Mouse (Mus musculus) embryonic facial prominence, embryonic 15.5 days (tissue): ENCODE data around the gene Tnfaip2. TPM values are rescaled to one million over a fixed set of nuclear protein-coding genes. Genes with fewer than 3 reads are reported as not detected.

Source experiments
- ATAC-seq: fragments of 200-750 bp; cut with Nextera tagmentation; 2 replicates; pipeline ENCODE4 v1.8.0; 2017; ENCODE audit warnings: low read depth, moderate TSS enrichment; ENCODE audit not compliant: insufficient number of reproducible peaks, low FRiP score, low TSS enrichment
- H3K27ac ChIP-seq: fragments of 300-500 bp; sonication (generic); replicated peaks from 2 replicates; pipeline ENCODE4 v1.5.1; 2015; ENCODE audit warnings: mild to moderate bottlenecking, inconsistent platforms
- H3K27me3 ChIP-seq: fragments of 300-500 bp; sonication (generic); 2 replicates; pipeline ENCODE4 v1.6.1; 2015; ENCODE audit warnings: inconsistent platforms
- H3K36me3 ChIP-seq: fragments of 300-500 bp; sonication (generic); 2 replicates; pipeline ENCODE4 v1.6.1; 2015; ENCODE audit warnings: mild to moderate bottlenecking, inconsistent platforms
- H3K4me1 ChIP-seq: fragments of 300-500 bp; sonication (generic); 2 replicates; pipeline ENCODE4 v1.6.1; 2015; ENCODE audit warnings: inconsistent platforms
- H3K4me2 ChIP-seq: fragments of 300-500 bp; sonication (generic); replicated peaks from 2 replicates; pipeline ENCODE4 v1.6.1; 2015; ENCODE audit warnings: mild to moderate bottlenecking, inconsistent platforms
- H3K4me3 ChIP-seq: fragments of 300-500 bp; sonication (generic); replicated peaks from 2 replicates; pipeline ENCODE4 v1.5.1; 2015; ENCODE audit warnings: mild to moderate bottlenecking, inconsistent platforms
- H3K9ac ChIP-seq: fragments of 300-500 bp; sonication (generic); 2 replicates; pipeline ENCODE4 v1.6.1; 2015; ENCODE audit warnings: inconsistent platforms
- H3K9me3 ChIP-seq: fragments of 300-500 bp; sonication (generic); replicated peaks from 2 replicates; pipeline ENCODE4 v1.6.1; 2016; ENCODE audit warnings: inconsistent platforms
- WGBS: fragments of 180-500 bp; shearing (Covaris S2); methylation state at CpG from one replicate; pipeline ENCODE4 v1.1.7; 2015; 5-methylcytosine and 5-hydroxymethylcytosine counted together
- polyA plus RNA-seq: library from polyadenylated mRNA; unstranded; fragments of >200 nt; fragmentation: Nextera tagmentation; extraction: Ambion mirVana; gene quantifications from 2 replicates; pipeline ENCODE4 v1.2.1, GENCODE M21; 2015

The Tnfaip2 gene
- polyA plus RNA-seq, 1 experiment from 2014 or later = 17.6 TPM

- no peak overlapping the region for H3K4me3 ChIP-seq
- peaks cover 58% of the 10 kb centered on the region for H3K4me1 ChIP-seq
- H3K9me3 ChIP-seq = no peaks in the 10 kb centered on the region
- H3K9ac ChIP-seq = no peak overlapping the region
- H3K36me3 ChIP-seq = no peaks in the 10 kb centered on the region
- 0 out of 2 replicates have a peak overlapping the region, but pooled peaks have one; percentile 11 for H3K27ac ChIP-seq
- H3K27me3 ChIP-seq = peaks cover 93% of the 10 kb centered on the region
- 27% methylated on average over 9 of the region's 9 CpGs for WGBS
- ATAC-seq = no peak
- no peak overlapping the region for H3K4me2 ChIP-seq
These were observed 5.1 kb downstream of the Tnfaip2 start for GRCm38 (mm10) chr12:111447350-111447749.

DNA sequence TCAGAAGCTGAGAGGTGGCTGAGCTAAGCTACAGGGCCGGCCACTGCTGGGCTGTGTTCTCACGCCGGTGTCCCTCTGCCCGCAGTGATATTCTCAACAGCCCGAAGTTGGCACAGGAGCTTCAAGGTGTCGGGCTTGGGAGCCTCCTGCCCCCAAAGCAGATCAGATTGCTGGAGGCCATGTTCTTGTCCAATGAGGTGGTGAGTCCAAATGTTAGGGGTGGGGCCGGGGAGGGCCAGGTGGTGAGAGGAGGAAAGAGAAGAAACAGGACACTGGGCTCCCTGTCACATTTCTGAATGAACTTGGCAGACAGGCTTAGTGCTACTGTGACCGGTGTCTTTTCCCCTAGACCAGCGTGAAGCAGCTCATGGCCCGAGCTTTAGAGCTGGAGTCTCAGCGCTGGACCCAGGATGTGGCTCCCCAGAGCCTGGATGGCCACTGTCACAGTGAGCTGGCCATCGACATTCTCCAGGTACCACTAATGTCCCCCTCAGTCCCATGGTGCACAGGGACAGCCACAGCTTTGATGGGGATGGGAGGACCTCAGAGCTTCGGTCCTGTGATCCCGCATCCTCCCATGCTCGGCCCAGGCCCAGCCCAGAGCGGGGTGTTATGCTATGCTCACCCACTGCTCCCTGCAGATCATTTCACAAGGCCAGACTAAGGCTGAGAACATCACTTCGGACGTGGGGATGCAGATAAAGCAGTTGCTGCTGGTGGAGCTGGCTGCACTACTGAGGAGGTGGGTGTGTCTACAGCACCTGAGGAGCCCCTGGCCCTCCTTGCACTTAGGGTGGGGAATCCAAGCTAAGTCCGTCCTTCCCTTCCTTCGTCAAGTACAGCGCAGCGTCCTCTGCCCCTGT lies 5.9 kb downstream of the Tnfaip2 start:
- Histone ChIP-seq H3K4me1 (peaks cover 50% of the 10 kb centered on the region), H3K36me3 (no peaks in the 10 kb centered on the region), H3K27ac (0 out of 2 replicates have a peak overlapping the region, but pooled peaks have one; percentile 11), H3K4me3 (no peak overlapping the region), H3K4me2 (no peak overlapping the region), H3K9ac (no peak overlapping the region), H3K9me3 (no peaks in the 10 kb centered on the region), H3K27me3 (peaks cover 88% of the 10 kb centered on the region)
- WGBS = 22% methylated on average over 22 of the region's 22 CpGs
- ATAC-seq = no peak

DNA sequence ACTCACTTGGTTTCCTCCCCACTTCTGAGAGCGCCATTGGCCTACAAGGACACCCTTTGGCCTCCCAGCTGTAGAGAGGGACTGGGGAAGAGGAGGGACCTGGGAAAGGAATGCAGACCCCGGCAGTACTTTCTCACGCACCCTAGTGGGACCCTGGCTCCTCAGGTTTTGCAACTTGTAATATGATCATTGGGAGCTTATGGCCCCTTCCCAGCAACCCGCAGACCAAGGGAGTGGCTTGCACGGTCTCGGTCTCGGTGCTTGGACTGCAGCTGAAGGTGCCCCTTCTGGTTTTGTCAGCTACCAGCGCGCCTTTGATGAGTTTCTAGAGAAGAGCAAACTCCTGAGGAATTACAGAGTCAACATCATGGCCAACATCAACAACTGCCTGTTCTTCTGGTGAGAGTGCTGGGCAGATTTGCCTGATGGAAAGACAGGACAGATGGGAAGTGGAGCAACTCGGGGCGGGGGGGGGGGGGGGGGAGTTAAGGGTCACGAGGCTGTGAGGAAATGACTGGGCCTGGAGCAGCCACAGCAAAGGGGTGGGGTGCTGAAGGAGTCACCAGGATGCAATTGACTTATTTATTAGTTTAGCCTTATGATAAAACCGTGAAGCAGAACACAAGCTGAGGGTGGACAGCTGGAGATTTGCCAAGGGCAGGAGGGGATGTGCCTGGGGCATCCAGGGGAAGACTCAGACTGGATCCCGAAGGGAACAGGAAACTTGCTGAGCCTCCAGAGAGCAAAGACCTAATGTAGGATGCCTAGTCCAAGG lies 6.8 kb downstream of the Tnfaip2 start:
- WGBS = 14% methylated on average over 13 of the region's 14 CpGs
- no peak for ATAC-seq
- Histone ChIP-seq H3K27me3 (peaks cover 81% of the 10 kb centered on the region), H3K27ac (0 out of 2 replicates have a peak overlapping the region, but pooled peaks have one; percentile 2), H3K4me2 (no peak overlapping the region), H3K9me3 (no peaks in the 10 kb centered on the region), H3K4me3 (no peak overlapping the region), H3K4me1 (peaks cover 48% of the 10 kb centered on the region), H3K36me3 (no peaks in the 10 kb centered on the region), H3K9ac (no peak overlapping the region)

GRCm38 (mm10) chr12:111450359-111450758 lies 8.1 kb downstream of the Tnfaip2 start:
- Histone ChIP-seq H3K9me3 (no peaks in the 10 kb centered on the region), H3K4me1 (peaks cover 58% of the 10 kb centered on the region), H3K27me3 (peaks cover 73% of the 10 kb centered on the region), H3K27ac (no peak overlapping the region), H3K9ac (no peak overlapping the region), H3K36me3 (no peaks in the 10 kb centered on the region), H3K4me3 (no peak overlapping the region), H3K4me2 (no peak overlapping the region)
- WGBS = 25% methylated on average over 6 of the region's 6 CpGs
- no peak for ATAC-seq

- Histone ChIP-seq H3K36me3 (no peaks in the 10 kb centered on the region), H3K4me2 (no peak overlapping the region), H3K4me1 (peaks cover 55% of the 10 kb centered on the region), H3K9ac (no peak overlapping the region), H3K9me3 (no peaks in the 10 kb centered on the region), H3K27ac (no peak overlapping the region), H3K27me3 (peaks cover 68% of the 10 kb centered on the region), H3K4me3 (no peak overlapping the region)
- ATAC-seq = no peak
- 71% methylated on average over 7 of the region's 7 CpGs for WGBS
These were observed 9.3 kb downstream of the Tnfaip2 start for GRCm38 (mm10) chr12:111451561-111451960.

GRCm38 (mm10) chr12:111454021-111454420 lies 11.8 kb downstream of the Tnfaip2 start:
- H3K27me3 ChIP-seq = peaks cover 48% of the 10 kb centered on the region
- 27% methylated on average over 4 of the region's 4 CpGs for WGBS

DNA sequence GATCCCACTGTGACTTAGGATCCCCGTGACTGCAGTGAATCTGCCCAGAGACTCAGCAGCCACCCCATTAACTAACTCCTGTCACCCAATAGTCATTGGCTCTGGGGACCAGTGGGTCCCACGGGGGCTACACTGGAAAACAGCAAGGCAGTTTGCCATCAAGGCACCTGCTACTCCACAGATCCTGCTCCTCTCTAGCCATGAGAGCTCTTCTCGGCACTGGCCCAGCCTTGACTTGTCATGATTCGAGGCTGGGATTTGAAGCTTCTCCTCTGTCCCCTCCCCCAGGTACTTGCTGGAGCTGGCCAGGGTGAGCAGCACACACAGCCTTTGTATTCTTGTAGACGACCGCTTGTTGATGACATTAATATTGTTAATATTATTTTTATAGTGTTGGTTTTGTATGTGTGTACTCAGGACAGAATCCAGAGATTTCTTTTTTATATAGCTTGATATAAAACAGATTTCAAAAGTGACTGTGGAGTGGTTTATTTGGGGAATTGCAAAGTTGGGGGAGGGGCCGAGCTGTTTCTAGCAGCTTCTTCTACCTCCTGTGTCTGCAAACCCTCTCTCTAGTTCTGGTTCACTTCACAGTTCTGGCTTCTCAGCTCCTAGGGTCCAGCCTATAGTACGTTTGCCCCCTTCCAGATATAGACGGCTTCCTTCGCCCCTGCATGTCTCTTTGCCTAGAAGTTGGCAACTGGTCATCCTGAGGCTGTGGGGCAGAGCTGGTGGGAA lies 12.4 kb downstream of the Tnfaip2 start:
- no peak overlapping the region for H3K4me3 ChIP-seq
- no peak for ATAC-seq
- H3K4me1 ChIP-seq = peaks cover 34% of the 10 kb centered on the region
- no peaks in the 10 kb centered on the region for H3K36me3 ChIP-seq
- no peak overlapping the region for H3K4me2 ChIP-seq
- 49% methylated on average over 10 of the region's 10 CpGs for WGBS
- H3K27me3 ChIP-seq = peaks cover 45% of the 10 kb centered on the region
- H3K9ac ChIP-seq = no peak overlapping the region
- H3K9me3 ChIP-seq = no peaks in the 10 kb centered on the region
- no peak overlapping the region for H3K27ac ChIP-seq

More at GRCm38 (mm10) chr12:111454021-111454420, 11.8 kb downstream of the Tnfaip2 start:
- Histone ChIP-seq H3K27ac (no peak overlapping the region), H3K4me1 (peaks cover 41% of the 10 kb centered on the region), H3K9ac (no peak overlapping the region), H3K4me2 (no peak overlapping the region), H3K9me3 (no peaks in the 10 kb centered on the region), H3K36me3 (no peaks in the 10 kb centered on the region), H3K4me3 (no peak overlapping the region)
- no peak for ATAC-seq

DNA sequence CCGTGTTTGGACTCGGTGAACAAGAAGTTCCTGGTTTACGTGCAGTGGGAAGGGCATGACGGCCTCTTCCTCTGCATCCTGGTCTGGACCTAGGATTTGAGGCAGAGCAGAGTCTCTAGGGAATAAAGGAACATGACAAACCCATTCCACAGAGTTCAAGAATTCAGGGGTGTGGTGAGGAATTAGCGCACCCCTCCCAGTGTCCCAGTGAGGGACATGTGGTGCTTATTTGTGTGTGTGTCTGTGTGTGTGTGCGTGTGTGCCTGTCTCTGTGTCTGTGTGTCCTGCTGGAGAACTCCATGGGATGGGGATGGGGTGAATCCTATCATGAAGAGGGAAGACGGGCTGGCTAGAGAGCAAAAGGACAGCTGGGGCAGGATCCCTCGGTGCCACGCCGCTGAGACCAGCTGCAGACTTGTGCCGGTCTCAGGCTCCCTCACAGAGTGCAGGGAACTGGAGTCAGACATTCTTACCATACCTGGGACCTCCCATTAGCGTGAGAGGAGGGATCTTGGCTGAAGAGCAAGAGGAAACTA lies 13.1 kb downstream of the Tnfaip2 start:
- 51% methylated on average over 12 of the region's 12 CpGs for WGBS
- Histone ChIP-seq H3K4me3 (no peak overlapping the region), H3K4me1 (peaks cover 28% of the 10 kb centered on the region), H3K9me3 (no peaks in the 10 kb centered on the region), H3K4me2 (no peak overlapping the region), H3K27ac (no peak overlapping the region), H3K27me3 (peaks cover 38% of the 10 kb centered on the region), H3K36me3 (no peaks in the 10 kb centered on the region), H3K9ac (no peak overlapping the region)
- ATAC-seq = no peak

DNA sequence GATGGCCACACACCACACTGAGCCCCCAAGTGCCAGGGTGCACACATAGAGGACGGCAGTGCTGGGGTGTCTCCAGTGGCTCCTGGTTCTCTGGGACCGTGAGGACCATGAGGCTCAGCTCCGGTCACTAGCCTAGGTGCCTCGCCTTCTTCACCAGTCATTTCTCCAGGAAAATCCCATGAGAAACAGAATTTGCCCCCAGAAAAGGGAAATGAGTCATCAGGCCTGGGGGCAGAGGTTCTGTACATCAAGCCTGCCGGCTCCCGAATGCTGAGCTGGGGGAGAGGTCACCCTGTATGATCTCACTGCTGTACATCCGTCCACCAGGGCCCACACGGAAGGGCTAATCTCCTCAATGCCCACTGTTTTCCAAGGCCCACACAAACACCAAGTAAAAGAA lies 13.6 kb downstream of the Tnfaip2 start:
- no peak for ATAC-seq
- 52% methylated on average over 8 of the region's 8 CpGs for WGBS
- Histone ChIP-seq H3K9me3 (no peaks in the 10 kb centered on the region), H3K9ac (no peak overlapping the region), H3K27ac (no peak overlapping the region), H3K4me3 (no peak overlapping the region), H3K4me2 (no peak overlapping the region), H3K4me1 (peaks cover 23% of the 10 kb centered on the region), H3K27me3 (peaks cover 36% of the 10 kb centered on the region), H3K36me3 (no peaks in the 10 kb centered on the region)

DNA sequence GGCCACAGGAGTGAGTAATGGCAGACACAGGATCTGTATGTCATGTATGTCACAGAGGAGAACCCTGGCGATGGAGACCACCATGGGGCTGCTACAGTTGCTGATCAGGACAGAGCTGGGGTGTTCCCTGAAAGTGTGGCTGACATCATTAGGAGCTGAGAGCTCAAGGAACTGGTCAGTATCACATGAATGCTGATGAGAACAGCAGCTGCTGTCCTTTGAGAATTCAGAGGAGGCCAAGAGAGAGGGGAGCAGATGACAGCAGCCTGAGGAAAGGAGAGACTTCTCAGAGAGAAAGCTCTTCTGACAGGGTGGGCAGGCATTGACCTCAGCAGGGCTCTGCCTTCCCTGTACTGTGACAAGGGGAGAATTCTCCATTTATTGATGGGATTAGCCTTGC lies 15.5 kb downstream of the Tnfaip2 start:
- H3K9ac ChIP-seq = no peak overlapping the region
- H3K27ac ChIP-seq = no peak overlapping the region
- no peaks in the 10 kb centered on the region for H3K36me3 ChIP-seq
- peaks cover 25% of the 10 kb centered on the region for H3K27me3 ChIP-seq
- WGBS = 78% methylated on average over 1 of the region's 1 CpGs
- ATAC-seq = no peak
- H3K4me1 ChIP-seq = peaks cover 29% of the 10 kb centered on the region
- H3K9me3 ChIP-seq = no peaks in the 10 kb centered on the region
- H3K4me3 ChIP-seq = no peak overlapping the region
- no peak overlapping the region for H3K4me2 ChIP-seq
